Mouse (Mus musculus): ENCODE measurements at regions not wholly inside any gene's neighbourhood (a gene's known extent, or its start where the extent isn't known, plus 50 kb on each side); places are given as distances from the start of the nearest gene placed in this dataset.
A peak's percentile ranks its signal among the peaks of the same experiment; 100 is the strongest.

DNA sequence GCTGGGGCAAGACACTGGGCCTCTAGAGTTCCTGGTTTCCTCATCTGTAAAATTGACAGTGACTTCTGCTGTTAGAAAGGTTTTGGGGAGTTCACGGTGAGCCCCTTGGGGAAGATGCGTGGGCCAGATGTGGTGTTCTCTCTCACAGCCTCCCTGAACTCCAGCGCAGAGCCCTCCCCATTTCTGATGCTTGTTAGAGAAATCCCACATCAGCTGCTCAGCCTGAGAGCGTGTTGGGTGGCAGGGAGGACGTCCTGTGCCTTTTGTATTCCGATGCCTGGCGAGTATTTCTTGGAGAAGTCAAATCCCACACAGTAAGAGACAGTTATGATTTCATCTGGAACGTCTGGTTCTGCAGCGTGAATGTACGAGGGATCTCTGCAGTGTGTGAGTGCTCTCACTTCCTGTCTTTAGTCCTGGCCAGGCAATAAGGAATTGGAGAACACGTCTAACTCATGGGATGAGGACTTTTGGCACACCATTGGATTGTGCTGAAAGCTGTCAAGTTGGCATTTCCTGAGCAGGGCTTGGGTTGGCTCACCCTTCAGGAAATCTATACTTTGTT is 110.8 kb upstream of the Prickle1 start:
- Histone ChIP-seq H3K4me3 (replicated peaks; ENCODE audit: low read depth, low read length) (no peak overlapping the region), H3K27ac (no peak overlapping the region), H3K27me3 (ENCODE audit: insufficient read depth, low read length) (no peaks in the 10 kb centered on the region), H3K4me1 (replicated peaks; ENCODE audit: insufficient read depth, low read length) (peaks cover 24% of the 10 kb centered on the region), H3K9ac (ENCODE audit: low read depth, low read length) (no peak overlapping the region), H3K36me3 (ENCODE audit: insufficient read depth, low read length) (no peaks in the 10 kb centered on the region), H3K4me2 (ENCODE audit: low read length) (no peak overlapping the region), H3K9me3 (replicated peaks; ENCODE audit: low read length) (no peaks in the 10 kb centered on the region)
- no peak for TF ChIP-seq CTCF (IDR thresholded peaks at IDR 0.05; ENCODE audit: low read depth)
- ATAC-seq (replicated peaks; ENCODE audit: low FRiP score, low read depth) (no peak), DNase-seq (ENCODE audit: low spot score) (peak; percentile 38)
- 48% methylated on average over 11 of the region's 11 CpGs for WGBS

GRCm38 (mm10) chr15:93705651-93706050 is 110.0 kb upstream of the Prickle1 start:
- Histone ChIP-seq H3K27me3 (ENCODE audit: insufficient read depth, low read length) (no peaks in the 10 kb centered on the region), H3K4me2 (ENCODE audit: low read length) (no peak overlapping the region), H3K27ac (no peak overlapping the region), H3K36me3 (ENCODE audit: insufficient read depth, low read length) (no peaks in the 10 kb centered on the region), H3K9me3 (replicated peaks; ENCODE audit: low read length) (no peaks in the 10 kb centered on the region), H3K4me3 (replicated peaks; ENCODE audit: low read depth, low read length) (no peak overlapping the region), H3K4me1 (replicated peaks; ENCODE audit: insufficient read depth, low read length) (peaks cover 16% of the 10 kb centered on the region), H3K9ac (ENCODE audit: low read depth, low read length) (no peak overlapping the region)
- no peak for TF ChIP-seq CTCF (IDR thresholded peaks at IDR 0.05; ENCODE audit: low read depth)
- no peak for DNase-seq (ENCODE audit: low spot score)
- WGBS = 69% methylated on average over 4 of the region's 4 CpGs
- ATAC-seq (replicated peaks; ENCODE audit: low FRiP score, low read depth) = no peak

DNA sequence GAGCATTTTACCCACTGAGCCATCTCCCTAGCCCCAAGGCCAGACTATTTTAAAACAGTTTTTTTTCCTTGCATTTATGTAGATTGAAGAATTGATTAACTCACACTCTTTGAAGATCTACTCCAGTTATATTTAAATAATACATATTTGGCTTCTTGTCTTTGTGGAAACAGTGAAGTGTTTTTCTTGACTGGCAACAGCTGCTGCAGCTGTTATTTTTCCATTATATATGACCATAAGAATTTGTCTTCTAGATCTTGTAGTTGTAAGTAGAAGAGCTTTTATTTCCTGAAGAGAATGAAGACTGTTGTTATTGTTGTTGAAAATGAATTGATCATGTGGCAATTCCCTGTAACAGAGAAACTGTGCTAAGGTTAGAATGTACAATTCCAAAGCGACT is 109.4 kb upstream of the Prickle1 start:
- ATAC-seq (replicated peaks; ENCODE audit: low FRiP score, low read depth) = no peak
- peak; percentile 55 for DNase-seq (ENCODE audit: low spot score)
- Histone ChIP-seq H3K27me3 (ENCODE audit: insufficient read depth, low read length) (no peaks in the 10 kb centered on the region), H3K4me1 (replicated peaks; ENCODE audit: insufficient read depth, low read length) (peaks cover 11% of the 10 kb centered on the region), H3K36me3 (ENCODE audit: insufficient read depth, low read length) (no peaks in the 10 kb centered on the region), H3K9ac (ENCODE audit: low read depth, low read length) (no peak overlapping the region), H3K4me3 (replicated peaks; ENCODE audit: low read depth, low read length) (no peak overlapping the region), H3K27ac (no peak overlapping the region), H3K4me2 (ENCODE audit: low read length) (no peak overlapping the region), H3K9me3 (replicated peaks; ENCODE audit: low read length) (no peaks in the 10 kb centered on the region)
- TF ChIP-seq CTCF (IDR thresholded peaks at IDR 0.05; ENCODE audit: low read depth) = no peak
- WGBS = 100% methylated on average over 1 of the region's 1 CpGs

DNA sequence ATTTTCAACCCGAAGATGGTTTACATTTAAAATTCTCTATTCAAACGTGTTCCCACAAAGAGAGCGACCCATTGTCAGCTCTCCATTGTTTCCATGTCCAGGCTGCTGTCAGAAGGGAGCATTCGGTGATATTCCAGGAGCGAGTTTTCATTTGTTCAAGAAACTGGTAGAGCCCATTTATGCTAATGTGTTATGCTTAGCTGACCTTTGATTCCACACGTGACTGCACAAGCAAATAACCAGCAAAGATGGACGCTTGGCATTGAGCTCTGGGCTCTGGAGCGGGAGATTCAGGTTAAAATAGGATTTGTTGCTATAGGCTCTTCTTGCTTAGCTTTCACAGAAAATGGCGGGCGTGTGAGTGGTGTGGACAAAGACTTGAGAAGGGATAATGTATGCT is 105.3 kb upstream of the Prickle1 start:
- DNase-seq (ENCODE audit: low spot score) = no peak
- no peak for ATAC-seq (replicated peaks; ENCODE audit: low FRiP score, low read depth)
- no peak for TF ChIP-seq CTCF (IDR thresholded peaks at IDR 0.05; ENCODE audit: low read depth)
- no peaks in the 10 kb centered on the region for H3K27me3 ChIP-seq (ENCODE audit: insufficient read depth, low read length)
- no peaks in the 10 kb centered on the region for H3K9me3 ChIP-seq (replicated peaks; ENCODE audit: low read length)
- WGBS = 71% methylated on average over 10 of the region's 10 CpGs
- no peak overlapping the region for H3K4me3 ChIP-seq (replicated peaks; ENCODE audit: low read depth, low read length)
- H3K4me1 ChIP-seq (replicated peaks; ENCODE audit: insufficient read depth, low read length) = no peaks in the 10 kb centered on the region
- H3K27ac ChIP-seq = no peak overlapping the region
- no peak overlapping the region for H3K4me2 ChIP-seq (ENCODE audit: low read length)
- no peak overlapping the region for H3K9ac ChIP-seq (ENCODE audit: low read depth, low read length)
- no peaks in the 10 kb centered on the region for H3K36me3 ChIP-seq (ENCODE audit: insufficient read depth, low read length)

DNA sequence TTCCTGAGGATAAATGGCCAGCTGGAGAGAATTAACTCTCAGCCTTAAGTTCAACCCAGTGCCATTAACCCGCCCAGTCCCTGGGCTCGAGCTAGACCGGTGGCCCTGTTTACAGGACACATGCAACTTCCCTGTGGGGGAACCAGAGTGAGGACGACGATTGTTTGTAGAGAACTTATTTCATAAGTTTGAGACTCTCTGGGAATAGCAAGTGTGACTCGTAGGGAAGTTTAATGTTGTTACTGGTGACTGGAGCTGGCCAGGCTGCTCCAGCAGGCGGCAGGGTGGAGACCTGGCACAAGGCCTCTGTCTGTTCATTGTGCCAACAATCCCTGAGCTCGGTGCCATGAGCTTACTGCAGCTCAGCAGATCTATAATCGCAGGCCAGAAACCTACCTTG is 104.3 kb upstream of the Prickle1 start:
- no peak for DNase-seq (ENCODE audit: low spot score)
- H3K27ac ChIP-seq = no peak overlapping the region

GRCm38 (mm10) chr15:93698182-93698822 is 102.6 kb upstream of the Prickle1 start:
- H3K9me3 ChIP-seq (replicated peaks; ENCODE audit: low read length) = no peaks in the 10 kb centered on the region
- DNase-seq (ENCODE audit: low spot score) (no peak), ATAC-seq (replicated peaks; ENCODE audit: low FRiP score, low read depth) (no peak)
- 42% methylated on average over 10 of the region's 10 CpGs for WGBS
- no peaks in the 10 kb centered on the region for H3K36me3 ChIP-seq (ENCODE audit: insufficient read depth, low read length)
- H3K9ac ChIP-seq (ENCODE audit: low read depth, low read length) = no peak overlapping the region
- H3K27me3 ChIP-seq (ENCODE audit: insufficient read depth, low read length) = no peaks in the 10 kb centered on the region
- H3K4me3 ChIP-seq (replicated peaks; ENCODE audit: low read depth, low read length) = no peak overlapping the region
- TF ChIP-seq CTCF (IDR thresholded peaks at IDR 0.05; ENCODE audit: low read depth) = no peak
- H3K4me1 ChIP-seq (replicated peaks; ENCODE audit: insufficient read depth, low read length) = no peaks in the 10 kb centered on the region
- no peak overlapping the region for H3K27ac ChIP-seq
- no peak overlapping the region for H3K4me2 ChIP-seq (ENCODE audit: low read length)

More for the DNA sequence above, 104.3 kb upstream of the Prickle1 start:
- Histone ChIP-seq H3K9ac (ENCODE audit: low read depth, low read length) (no peak overlapping the region), H3K36me3 (ENCODE audit: insufficient read depth, low read length) (no peaks in the 10 kb centered on the region), H3K9me3 (replicated peaks; ENCODE audit: low read length) (no peaks in the 10 kb centered on the region), H3K4me3 (replicated peaks; ENCODE audit: low read depth, low read length) (no peak overlapping the region), H3K4me1 (replicated peaks; ENCODE audit: insufficient read depth, low read length) (no peaks in the 10 kb centered on the region), H3K27me3 (ENCODE audit: insufficient read depth, low read length) (no peaks in the 10 kb centered on the region), H3K4me2 (ENCODE audit: low read length) (no peak overlapping the region)
- 52% methylated on average over 9 of the region's 9 CpGs for WGBS
- peak; percentile 45 for TF ChIP-seq CTCF (IDR thresholded peaks at IDR 0.05; ENCODE audit: low read depth)
- no peak for ATAC-seq (replicated peaks; ENCODE audit: low FRiP score, low read depth)

GRCm38 (mm10) chr15:93690717-93691116 is 95.0 kb upstream of the Prickle1 start:
- Histone ChIP-seq H3K36me3 (ENCODE audit: insufficient read depth, low read length) (no peaks in the 10 kb centered on the region), H3K4me2 (ENCODE audit: low read length) (no peak overlapping the region), H3K9ac (ENCODE audit: low read depth, low read length) (no peak overlapping the region), H3K9me3 (replicated peaks; ENCODE audit: low read length) (no peaks in the 10 kb centered on the region), H3K4me1 (replicated peaks; ENCODE audit: insufficient read depth, low read length) (no peaks in the 10 kb centered on the region), H3K4me3 (replicated peaks; ENCODE audit: low read depth, low read length) (no peak overlapping the region), H3K27ac (no peak overlapping the region), H3K27me3 (ENCODE audit: insufficient read depth, low read length) (no peaks in the 10 kb centered on the region)
- DNase-seq (ENCODE audit: low spot score) (no peak), ATAC-seq (replicated peaks; ENCODE audit: low FRiP score, low read depth) (no peak)
- 52% methylated on average over 6 of the region's 6 CpGs for WGBS
- TF ChIP-seq CTCF (IDR thresholded peaks at IDR 0.05; ENCODE audit: low read depth) = no peak

Measured in kidney, postnatal 0 days (tissue).